Mouse (Mus musculus): ENCODE data around the gene 1700025C18Rik.

1700025C18Rik gene

GRCm38 (mm10) chr2:165042126-165042525 is 48.4 kb downstream of the 1700025C18Rik start:
- in situ Hi-C loops (cut with MboI, MseI) = no loop called here

- in situ Hi-C loops (cut with MboI, MseI) = no loop called here
Measured at GRCm38 (mm10) chr2:165037415-165037814, 53.1 kb downstream of the 1700025C18Rik start.

GRCm38 (mm10) chr2:165035058-165035431 is 55.5 kb downstream of the 1700025C18Rik start:
- in situ Hi-C loops (cut with MboI, MseI) = no loop called here

- in situ Hi-C loops (cut with MboI, MseI) = no loop called here
Measured at GRCm38 (mm10) chr2:165034131-165035057, 56.2 kb downstream of the 1700025C18Rik start, which contains the start of gene Ncoa5. Ncoa5 (minus strand) TSS chr2:165034867.

GRCm38 (mm10) chr2:165033306-165033705 is 57.2 kb downstream of the 1700025C18Rik start:
- in situ Hi-C loops (cut with MboI, MseI) = no loop called here

GRCm38 (mm10) chr2:165032533-165032932 is 58.0 kb downstream of the 1700025C18Rik start:
- in situ Hi-C loops (cut with MboI, MseI) = no loop called here
